Mouse (Mus musculus): Measurements from ENCODE around the gene Cdca5. TPM values are rescaled to one million over a fixed set of nuclear protein-coding genes. Genes with fewer than 3 reads are reported as not detected.
"Not testable (repeated sequence)": the region's sequence is repeated elsewhere in the genome, so short reads cannot be mapped to it uniquely, and the experiment has no call there.

Gene Cdca5
- polyA plus RNA-seq (2012; ENCODE audit: insufficient read depth, insufficient read length, missing spikeins) = 13.1 and 13.6 TPM in 2 replicates

DNA sequence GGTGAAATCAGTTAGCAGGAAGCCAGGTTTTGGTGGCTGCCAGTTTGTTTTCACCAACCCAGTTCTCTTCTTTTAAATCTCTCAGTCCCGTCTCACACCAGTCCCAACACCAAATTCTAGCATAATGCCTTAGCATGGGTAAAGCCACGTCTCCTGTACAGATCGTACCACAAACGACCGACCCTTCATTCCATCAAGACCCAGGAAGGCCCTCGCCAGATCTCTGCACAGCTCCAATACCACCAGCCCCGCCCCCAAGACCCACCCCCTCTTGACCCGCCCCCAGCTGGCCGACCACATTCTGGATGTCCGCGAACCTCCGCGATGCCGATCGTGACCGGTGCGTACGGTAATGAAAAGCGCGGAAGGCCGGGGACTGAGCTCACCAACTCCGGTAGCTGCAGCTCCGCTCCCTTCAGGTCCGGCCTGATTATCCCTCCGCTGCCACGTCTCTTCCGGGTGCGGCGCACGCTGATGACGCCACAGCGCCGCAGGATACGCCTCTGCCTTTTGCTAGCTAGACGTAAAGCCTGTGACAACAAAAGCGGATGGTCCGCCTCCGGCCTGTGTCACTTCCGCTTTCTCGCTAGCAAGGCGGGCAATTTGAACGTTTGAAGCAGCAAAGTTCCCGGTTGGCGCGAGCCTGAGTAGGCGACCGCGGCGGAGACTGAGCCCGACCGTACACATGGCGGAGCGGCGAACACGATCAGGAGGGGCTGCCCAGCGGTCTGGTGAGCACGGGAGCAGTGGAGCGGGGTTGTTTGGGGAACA is at the start of gene Cdca5, which contains the start of gene Zfpl1:
TSS of gene Cdca5 (plus strand) at position 506 of the 771 bp plus-strand sequence.
TSS of gene Zfpl1 (minus strand) at position 479 of the 771 bp plus-strand sequence.
- Histone ChIP-seq H3K27ac (ENCODE audit: insufficient read depth, low read depth, low read length) (peak within 1 kb of the TSS; percentile 61), H3K4me3 (ENCODE audit: insufficient read depth, low read length) (peak within 1 kb of the TSS; percentile 85), H3K4me1 (ENCODE audit: control insufficient read depth, insufficient read depth, low read length) (peaks cover 13% of the 10 kb centered on the region)
- TF ChIP-seq CTCF (IDR thresholded peaks at IDR 0.05; ENCODE audit: low read depth, low read length) = no peak
- TF ChIP-seq POLR2A (IDR thresholded peaks at IDR 0.05; ENCODE audit: borderline replicate concordance, low read depth, low read length) = no peak

DNA sequence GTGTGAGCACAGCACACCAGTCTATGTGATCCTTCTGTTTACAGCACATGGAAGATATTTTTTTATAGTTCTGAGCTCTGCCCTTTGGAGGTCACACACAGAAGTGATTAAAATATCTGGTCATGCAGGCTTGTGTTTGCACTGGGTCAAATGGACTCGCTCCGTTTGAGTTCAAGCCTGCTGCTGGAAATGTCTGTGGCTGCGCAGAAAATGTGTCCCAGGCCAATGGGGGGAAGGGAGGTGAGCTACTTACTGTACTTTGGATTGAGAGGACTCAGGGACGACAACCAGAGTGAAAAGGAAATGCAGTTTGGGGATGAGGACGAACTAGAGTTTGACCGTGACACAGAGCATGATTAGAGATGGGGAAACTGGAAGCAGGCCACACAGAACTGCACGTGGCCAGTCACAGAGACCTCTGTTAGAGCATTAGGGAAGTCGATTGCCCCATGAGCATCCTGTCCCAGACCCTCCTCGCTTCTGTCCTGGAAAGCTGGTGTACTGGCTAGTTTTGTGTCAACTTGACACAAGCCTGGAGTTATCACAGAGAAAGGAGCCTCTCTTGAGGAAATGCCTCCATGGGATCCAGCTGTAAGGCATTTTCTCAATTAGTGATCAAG is 48.7 kb upstream of the Cdca5 start:
- peaks cover 2% of the 10 kb centered on the region for H3K4me1 ChIP-seq (ENCODE audit: control insufficient read depth, insufficient read depth, low read length)
- no peak for TF ChIP-seq CTCF (IDR thresholded peaks at IDR 0.05; ENCODE audit: low read depth, low read length)
- TF ChIP-seq POLR2A (IDR thresholded peaks at IDR 0.05; ENCODE audit: borderline replicate concordance, low read depth, low read length) = no peak
- H3K4me3 ChIP-seq (ENCODE audit: insufficient read depth, low read length) = no peak overlapping the region
- no peak overlapping the region for H3K27ac ChIP-seq (ENCODE audit: insufficient read depth, low read depth, low read length)

DNA sequence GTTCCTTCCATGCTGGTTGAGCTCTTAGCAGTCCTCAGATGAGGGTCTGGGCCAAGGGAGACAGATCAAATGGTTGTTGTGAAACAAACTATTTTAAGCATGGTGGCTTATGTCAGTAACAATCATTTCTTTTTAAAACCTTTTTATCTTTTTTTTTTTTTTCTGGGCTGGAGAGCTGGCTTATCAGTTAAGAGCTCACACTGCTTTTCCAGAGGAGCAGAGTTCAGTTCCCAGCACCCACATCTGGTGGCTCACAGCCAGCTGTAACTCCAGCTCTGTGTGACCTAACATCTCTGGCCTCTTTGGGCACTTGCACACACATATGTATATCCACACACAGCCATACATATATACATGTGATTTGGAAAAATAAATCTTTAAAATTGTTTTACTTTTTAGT is 47.1 kb upstream of the Cdca5 start:
- peaks cover 2% of the 10 kb centered on the region for H3K4me1 ChIP-seq (ENCODE audit: control insufficient read depth, insufficient read depth, low read length)
- no peak overlapping the region for H3K27ac ChIP-seq (ENCODE audit: insufficient read depth, low read depth, low read length)
- no peak for TF ChIP-seq CTCF (IDR thresholded peaks at IDR 0.05; ENCODE audit: low read depth, low read length)
- TF ChIP-seq POLR2A (IDR thresholded peaks at IDR 0.05; ENCODE audit: borderline replicate concordance, low read depth, low read length) = no peak
- H3K4me3 ChIP-seq (ENCODE audit: insufficient read depth, low read length) = no peak overlapping the region

DNA sequence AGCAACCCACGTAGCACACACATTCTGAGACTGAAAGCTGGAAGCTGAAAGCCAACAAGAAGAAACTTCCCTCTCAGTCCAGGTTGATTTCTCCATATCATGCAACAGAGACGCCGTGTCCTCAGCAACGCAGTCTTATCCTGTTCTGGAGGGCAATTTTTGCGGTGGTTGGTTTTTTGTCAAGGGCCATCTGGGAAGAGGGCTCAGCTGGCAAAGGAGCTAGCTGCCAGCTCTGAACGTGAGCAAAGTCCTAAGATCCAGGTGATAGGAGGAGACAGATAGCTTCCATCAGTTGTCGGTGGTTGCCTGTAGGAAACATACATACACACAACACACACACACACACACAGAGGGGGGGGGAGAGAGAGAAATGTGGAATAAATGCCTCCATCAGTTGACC is 46.5 kb upstream of the Cdca5 start:
- TF ChIP-seq CTCF (IDR thresholded peaks at IDR 0.05; ENCODE audit: low read depth, low read length) (no peak), POLR2A (IDR thresholded peaks at IDR 0.05; ENCODE audit: borderline replicate concordance, low read depth, low read length) (no peak)
- H3K27ac ChIP-seq (ENCODE audit: insufficient read depth, low read depth, low read length) = no peak overlapping the region
- no peak overlapping the region for H3K4me3 ChIP-seq (ENCODE audit: insufficient read depth, low read length)
- H3K4me1 ChIP-seq (ENCODE audit: control insufficient read depth, insufficient read depth, low read length) = peaks cover 2% of the 10 kb centered on the region

DNA sequence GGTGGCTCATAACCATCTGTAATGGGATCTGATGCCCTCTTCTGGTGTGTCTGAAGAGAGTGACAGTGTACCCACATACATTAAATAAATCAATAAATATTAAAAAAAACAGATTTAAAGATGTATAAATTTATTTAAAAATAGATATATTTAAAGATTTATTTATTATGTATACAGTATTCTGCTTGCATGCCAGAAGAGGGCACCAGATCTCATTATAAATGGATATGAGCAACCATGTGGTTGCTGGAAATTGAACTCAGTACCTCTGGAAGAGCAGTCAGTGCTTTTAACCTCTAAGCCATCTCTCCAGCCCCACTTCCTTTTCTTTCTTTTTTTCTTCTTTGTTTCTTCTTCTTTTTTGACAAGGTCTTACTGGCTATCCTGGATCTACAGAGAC is 44.8 kb upstream of the Cdca5 start:
- peaks cover 3% of the 10 kb centered on the region for H3K4me1 ChIP-seq (ENCODE audit: control insufficient read depth, insufficient read depth, low read length)
- H3K4me3 ChIP-seq (ENCODE audit: insufficient read depth, low read length) = no peak overlapping the region
- TF ChIP-seq CTCF (IDR thresholded peaks at IDR 0.05; ENCODE audit: low read depth, low read length) = no peak
- no peak for TF ChIP-seq POLR2A (IDR thresholded peaks at IDR 0.05; ENCODE audit: borderline replicate concordance, low read depth, low read length)
- H3K27ac ChIP-seq (ENCODE audit: insufficient read depth, low read depth, low read length) = no peak overlapping the region

DNA sequence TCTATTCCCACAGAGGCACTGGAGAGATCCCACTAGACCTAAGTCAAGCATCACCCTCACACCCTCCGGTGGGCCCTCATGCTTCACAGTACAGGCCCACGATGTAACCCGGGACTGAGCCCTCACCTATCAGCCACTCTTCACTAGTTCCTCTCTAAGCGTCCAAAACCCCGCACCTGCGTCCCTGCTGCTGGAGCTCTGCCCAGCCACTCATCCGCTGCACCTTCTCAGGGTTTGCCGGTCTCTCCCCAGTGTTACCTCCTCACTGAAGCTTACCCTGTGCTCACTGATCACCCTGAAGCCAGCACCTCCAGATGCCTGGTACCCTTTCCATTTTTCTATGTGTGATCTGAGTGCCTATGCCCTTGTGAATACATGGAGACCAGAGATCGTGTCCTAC is 42.5 kb upstream of the Cdca5 start:
- no peak overlapping the region for H3K4me3 ChIP-seq (ENCODE audit: insufficient read depth, low read length)
- H3K27ac ChIP-seq (ENCODE audit: insufficient read depth, low read depth, low read length) = no peak overlapping the region
- H3K4me1 ChIP-seq (ENCODE audit: control insufficient read depth, insufficient read depth, low read length) = peaks cover 5% of the 10 kb centered on the region
- TF ChIP-seq CTCF (IDR thresholded peaks at IDR 0.05; ENCODE audit: low read depth, low read length) (no peak), POLR2A (IDR thresholded peaks at IDR 0.05; ENCODE audit: borderline replicate concordance, low read depth, low read length) (no peak)

DNA sequence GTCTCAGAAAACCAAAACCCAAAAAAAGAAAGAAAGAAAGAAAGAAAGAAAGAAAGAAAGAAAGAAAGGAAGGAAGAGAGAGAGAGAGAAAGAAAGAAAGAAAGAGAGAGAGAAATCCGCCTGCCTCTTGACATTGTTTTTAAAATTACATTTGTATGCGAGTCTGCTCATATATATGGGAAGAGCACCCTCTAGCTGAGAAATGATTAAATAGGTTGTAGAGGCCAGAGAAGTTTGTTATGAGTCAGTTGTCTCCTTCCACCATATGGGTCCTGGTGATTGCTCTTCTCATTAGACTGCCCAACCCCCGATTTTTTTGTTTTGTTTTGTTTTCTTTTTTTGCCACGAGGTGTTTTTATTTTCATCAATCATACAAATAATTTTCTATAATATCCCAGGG is 40.7 kb upstream of the Cdca5 start:
- peaks cover 13% of the 10 kb centered on the region for H3K4me1 ChIP-seq (ENCODE audit: control insufficient read depth, insufficient read depth, low read length)
- H3K4me3 ChIP-seq (ENCODE audit: insufficient read depth, low read length); H3K27ac ChIP-seq (ENCODE audit: insufficient read depth, low read depth, low read length): not testable (repeated sequence)

DNA sequence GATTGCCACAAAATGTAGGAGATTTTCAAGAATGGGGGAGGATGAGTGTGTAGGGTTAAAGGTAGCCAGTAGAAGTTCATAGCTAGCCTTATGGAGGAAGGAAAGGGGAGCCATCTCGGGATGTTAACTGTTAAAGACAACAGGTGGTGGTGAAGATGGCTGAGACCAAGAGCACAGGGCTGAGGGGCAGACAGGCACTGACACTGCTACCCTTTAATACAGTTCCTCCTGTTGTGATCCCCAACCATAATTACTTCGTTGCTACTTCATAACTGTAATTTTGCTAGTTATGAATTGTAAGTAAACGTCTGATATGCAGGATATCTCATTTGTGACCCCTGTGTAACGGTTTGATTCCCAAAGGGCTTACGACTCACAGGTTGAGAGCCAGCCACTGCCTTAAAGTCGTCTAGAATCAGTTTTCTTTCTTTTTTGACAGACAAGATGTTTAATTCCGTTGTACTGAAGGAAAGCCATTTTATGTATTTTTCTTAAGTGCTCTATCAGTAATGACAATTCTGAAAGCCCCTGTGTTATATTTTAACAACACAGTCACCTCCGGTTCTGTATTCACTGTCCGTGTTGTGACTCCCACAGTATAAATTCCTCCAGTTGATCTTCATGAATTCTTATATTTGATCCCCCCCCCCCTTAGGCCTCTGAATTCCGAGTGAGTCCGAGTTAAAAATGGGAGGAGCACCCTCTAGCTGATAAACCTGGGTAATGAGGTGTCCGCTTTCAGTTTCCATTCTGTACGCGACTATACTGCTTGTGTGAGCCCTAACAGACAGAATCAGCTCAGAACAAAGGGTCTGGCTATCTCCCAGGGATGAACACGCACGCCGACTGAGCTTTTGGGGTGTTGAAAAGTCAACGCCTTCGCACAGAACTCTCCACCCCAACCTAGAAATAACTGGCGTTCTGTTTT is 39.2 kb upstream of the Cdca5 start:
- TF ChIP-seq POLR2A (IDR thresholded peaks at IDR 0.05; ENCODE audit: borderline replicate concordance, low read depth, low read length) (no peak), CTCF (IDR thresholded peaks at IDR 0.05; ENCODE audit: low read depth, low read length) (no peak)
- Histone ChIP-seq H3K27ac (ENCODE audit: insufficient read depth, low read depth, low read length) (peak overlapping the region; percentile 97), H3K4me3 (ENCODE audit: insufficient read depth, low read length) (peak overlapping the region; percentile 85), H3K4me1 (ENCODE audit: control insufficient read depth, insufficient read depth, low read length) (peaks cover 13% of the 10 kb centered on the region)

DNA sequence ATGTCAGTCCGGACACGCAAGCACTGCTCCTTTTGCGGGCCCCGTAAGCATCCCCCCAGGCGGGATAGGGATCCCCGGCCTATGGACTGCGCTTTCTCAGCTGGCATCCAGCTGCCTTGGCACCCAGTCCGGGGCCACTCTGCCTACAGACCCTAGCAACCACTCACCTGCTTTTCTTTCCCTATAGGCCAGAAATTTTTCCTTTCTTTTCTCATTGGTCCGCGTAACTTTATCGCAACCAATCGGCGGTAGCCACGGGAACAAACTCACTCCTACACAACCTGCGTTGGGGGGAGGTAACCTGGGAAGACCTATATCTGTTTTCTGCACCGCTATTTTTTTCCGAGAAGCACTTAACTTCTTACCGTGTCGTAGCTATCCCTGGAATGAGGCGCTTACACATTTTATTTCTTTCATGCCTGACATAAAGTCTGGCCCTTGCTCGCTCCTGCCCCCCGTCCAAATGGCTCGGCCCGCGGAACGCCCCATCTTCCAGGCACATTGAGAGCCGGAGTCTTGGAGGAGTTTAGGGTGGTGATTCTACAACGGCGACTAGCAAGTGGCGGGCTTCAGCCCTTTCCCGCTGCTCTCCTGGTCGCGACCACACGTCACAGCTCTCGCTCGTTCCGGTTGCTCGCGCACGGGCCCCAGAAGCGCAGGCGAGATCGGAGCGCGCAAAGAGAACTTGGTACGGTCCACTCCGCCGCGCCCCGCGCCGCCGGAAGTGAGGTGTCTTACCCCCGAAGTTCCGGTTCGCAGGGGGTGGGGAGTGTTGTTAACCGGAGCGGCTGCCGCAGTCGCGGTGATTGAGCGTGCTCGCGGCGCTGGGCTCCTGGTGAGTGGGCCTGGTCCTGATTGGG is 38.3 kb upstream of the Cdca5 start, which contains the start of gene Syvn1:
TSS of gene Syvn1 (plus strand) at position 283 of the 860 bp plus-strand sequence.
- H3K4me1 ChIP-seq (ENCODE audit: control insufficient read depth, insufficient read depth, low read length) = peaks cover 13% of the 10 kb centered on the region
- H3K4me3 ChIP-seq (ENCODE audit: insufficient read depth, low read length) = peak within 1 kb of the TSS; percentile 85
- TF ChIP-seq POLR2A (IDR thresholded peaks at IDR 0.05; ENCODE audit: borderline replicate concordance, low read depth, low read length) (no peak), CTCF (IDR thresholded peaks at IDR 0.05; ENCODE audit: low read depth, low read length) (no peak)
- peak within 1 kb of the TSS; percentile 97 for H3K27ac ChIP-seq (ENCODE audit: insufficient read depth, low read depth, low read length)

Data from bone marrow macrophage, adult 2 months (primary cell).